Mouse (Mus musculus): Measurements from ENCODE around the gene Tmem145.

Tmem145 gene

GRCm38 (mm10) chr7:25293191-25293739 is 12.6 kb upstream of the Tmem145 start:
- no peak for DNase-seq (ENCODE audit: low spot score)

- DNase-seq (ENCODE audit: low spot score) = no peak
Observed at GRCm38 (mm10) chr7:25294495-25294894, 11.4 kb upstream of the Tmem145 start.

- no peak for DNase-seq (ENCODE audit: low spot score)
Observed at GRCm38 (mm10) chr7:25294960-25295722, 10.8 kb upstream of the Tmem145 start.

- no peak for DNase-seq (ENCODE audit: low spot score)
Observed at GRCm38 (mm10) chr7:25296945-25297453, 8.9 kb upstream of the Tmem145 start.

- no peak for DNase-seq (ENCODE audit: low spot score)
Observed at GRCm38 (mm10) chr7:25297454-25298325, 8.2 kb upstream of the Tmem145 start, which contains the start of gene Pafah1b3. Pafah1b3 (minus strand) TSS chr7:25297986.

- DNase-seq (ENCODE audit: low spot score) = no peak
Observed at GRCm38 (mm10) chr7:25301063-25301462, 4.8 kb upstream of the Tmem145 start, which contains the start of gene Prr19. Prr19 (plus strand) TSS chr7:25301411.

GRCm38 (mm10) chr7:25303003-25303684 is 2.8 kb upstream of the Tmem145 start:
- no peak for DNase-seq (ENCODE audit: low spot score)

GRCm38 (mm10) chr7:25303685-25304006 is 2.3 kb upstream of the Tmem145 start:
- DNase-seq (ENCODE audit: low spot score) = no peak

- no peak for DNase-seq (ENCODE audit: low spot score)
Observed at GRCm38 (mm10) chr7:25305481-25305880, 425 bp upstream of the Tmem145 start.

GRCm38 (mm10) chr7:25306614-25306996 is 699 bp downstream of the Tmem145 start:
- DNase-seq (ENCODE audit: low spot score) = no peak

- no peak for DNase-seq (ENCODE audit: low spot score)
Observed at GRCm38 (mm10) chr7:25308702-25309318, 2.9 kb downstream of the Tmem145 start.

GRCm38 (mm10) chr7:25309425-25309824 is 3.5 kb downstream of the Tmem145 start:
- DNase-seq (ENCODE audit: low spot score) = no peak

GRCm38 (mm10) chr7:25311193-25311592 is 5.3 kb downstream of the Tmem145 start:
- DNase-seq (ENCODE audit: low spot score) = no peak

- no peak for DNase-seq (ENCODE audit: low spot score)
Observed at GRCm38 (mm10) chr7:25313325-25313724, 7.4 kb downstream of the Tmem145 start.

GRCm38 (mm10) chr7:25314606-25315305 is 8.8 kb downstream of the Tmem145 start:
- DNase-seq (ENCODE audit: low spot score) = no peak

GRCm38 (mm10) chr7:25315306-25316041 is 9.6 kb downstream of the Tmem145 start:
- DNase-seq (ENCODE audit: low spot score) = no peak

- DNase-seq (ENCODE audit: low spot score) = peak; percentile 78
Observed at GRCm38 (mm10) chr7:25316532-25317445, 10.9 kb downstream of the Tmem145 start, which contains the start of gene Megf8. Megf8 (plus strand) TSS chr7:25317164.

- no peak for DNase-seq (ENCODE audit: low spot score)
Observed at GRCm38 (mm10) chr7:25317446-25317999, 11.6 kb downstream of the Tmem145 start.

GRCm38 (mm10) chr7:25322058-25322484 is 16.2 kb downstream of the Tmem145 start:
- no peak for DNase-seq (ENCODE audit: low spot score)
